Mouse (Mus musculus) limb, embryonic 12.5 days (tissue): Measurements from ENCODE around the gene Nphp3. TPM values are rescaled to one million over a fixed set of nuclear protein-coding genes. Genes with fewer than 3 reads are reported as not detected.

Experiments used
- ATAC-seq: fragments of 200-750 bp; cut with Nextera tagmentation; 2 replicates; pipeline ENCODE4 v1.8.0; 2017; ENCODE audit warnings: low read depth, moderate TSS enrichment; ENCODE audit not compliant: insufficient number of reproducible peaks, insufficient read depth, low FRiP score, low TSS enrichment
- H3K27ac ChIP-seq: fragments of 300-500 bp; sonication (generic); 2 replicates; pipeline ENCODE4 v1.5.1; 2016; ENCODE audit warnings: mild to moderate bottlenecking, moderate library complexity
- H3K27me3 ChIP-seq: fragments of 300-500 bp; sonication (generic); 2 replicates; pipeline ENCODE4 v1.6.1; 2016; ENCODE audit warnings: mild to moderate bottlenecking, moderate library complexity
- H3K36me3 ChIP-seq: fragments of 300-500 bp; sonication (generic); 2 replicates; pipeline ENCODE4 v1.6.1; 2016; ENCODE audit warnings: mild to moderate bottlenecking, moderate library complexity
- H3K4me1 ChIP-seq: fragments of 300-500 bp; sonication (generic); replicated peaks from 2 replicates; pipeline ENCODE4 v1.6.1; 2016
- H3K4me2 ChIP-seq: fragments of 300-500 bp; sonication (generic); 2 replicates; pipeline ENCODE4 v1.6.1; 2016; ENCODE audit warnings: mild to moderate bottlenecking, moderate library complexity
- H3K4me3 ChIP-seq: fragments of 300-500 bp; sonication (generic); replicated peaks from 2 replicates; pipeline ENCODE4 v1.5.1; 2016; ENCODE audit warnings: mild to moderate bottlenecking
- H3K9ac ChIP-seq: fragments of 300-500 bp; sonication (generic); replicated peaks from 2 replicates; pipeline ENCODE4 v1.6.1; 2016; ENCODE audit warnings: mild to moderate bottlenecking, moderate library complexity
- H3K9me3 ChIP-seq: fragments of 300-500 bp; sonication (generic); 2 replicates; pipeline ENCODE4 v1.6.1; 2016; ENCODE audit warnings: mild to moderate bottlenecking, moderate library complexity
- WGBS: fragments of 180-500 bp; shearing (Covaris S2); methylation state at CpG from one replicate; pipeline ENCODE4 v1.1.7; 2016; 5-methylcytosine and 5-hydroxymethylcytosine counted together
- polyA plus RNA-seq: library from polyadenylated mRNA; unstranded; fragments of >200 nt; fragmentation: Nextera tagmentation; extraction: Ambion mirVana; gene quantifications from 2 replicates; pipeline ENCODE4 v1.2.1, GENCODE M21; 2016

The Nphp3 gene
- polyA plus RNA-seq, 1 experiment from 2014 or later, result 8.4 TPM

- peaks cover 18% of the 10 kb centered on the region for H3K4me1 ChIP-seq
- H3K36me3 ChIP-seq, result peaks cover 18% of the 10 kb centered on the region
- H3K27me3 ChIP-seq, result no peaks in the 10 kb centered on the region
- no peak for ATAC-seq
- WGBS, result 40% methylated on average over 1 of the region's 1 CpGs
- no peak overlapping the region for H3K9ac ChIP-seq
- H3K4me3 ChIP-seq, result no peak overlapping the region
- H3K4me2 ChIP-seq, result no peak overlapping the region
- H3K9me3 ChIP-seq, result no peaks in the 10 kb centered on the region
- H3K27ac ChIP-seq, result no peak overlapping the region
These were observed 62.2 kb downstream of the Nphp3 start for GRCm38 (mm10) chr9:104064571-104064970.

- no peak overlapping the region for H3K27ac ChIP-seq
- H3K36me3 ChIP-seq, result no peaks in the 10 kb centered on the region
- no peak overlapping the region for H3K4me3 ChIP-seq
- H3K4me1 ChIP-seq, result no peaks in the 10 kb centered on the region
- ATAC-seq, result no peak
- no peaks in the 10 kb centered on the region for H3K27me3 ChIP-seq
- no peak overlapping the region for H3K4me2 ChIP-seq
- 78% methylated on average over 4 of the region's 4 CpGs for WGBS
- H3K9ac ChIP-seq, result no peak overlapping the region
- no peaks in the 10 kb centered on the region for H3K9me3 ChIP-seq
These were observed 67.9 kb downstream of the Nphp3 start for GRCm38 (mm10) chr9:104070241-104070640.

GRCm38 (mm10) chr9:104070863-104071604 is 68.7 kb downstream of the Nphp3 start:
- Histone ChIP-seq H3K9me3 (no peaks in the 10 kb centered on the region), H3K4me2 (no peak overlapping the region), H3K4me3 (no peak overlapping the region), H3K4me1 (no peaks in the 10 kb centered on the region), H3K27ac (no peak overlapping the region), H3K36me3 (no peaks in the 10 kb centered on the region), H3K27me3 (no peaks in the 10 kb centered on the region), H3K9ac (no peak overlapping the region)
- no peak for ATAC-seq
- WGBS, result 76% methylated on average over 8 of the region's 8 CpGs

- Histone ChIP-seq H3K9ac (no peak overlapping the region), H3K4me2 (no peak overlapping the region), H3K9me3 (no peaks in the 10 kb centered on the region), H3K4me3 (no peak overlapping the region), H3K4me1 (no peaks in the 10 kb centered on the region), H3K27ac (no peak overlapping the region), H3K36me3 (no peaks in the 10 kb centered on the region), H3K27me3 (no peaks in the 10 kb centered on the region)
- ATAC-seq, result no peak
- WGBS, result 57% methylated on average over 2 of the region's 2 CpGs
These were observed 73.5 kb downstream of the Nphp3 start for GRCm38 (mm10) chr9:104075808-104076207.

- Histone ChIP-seq H3K4me1 (no peaks in the 10 kb centered on the region), H3K9ac (no peak overlapping the region), H3K36me3 (no peaks in the 10 kb centered on the region), H3K27me3 (no peaks in the 10 kb centered on the region), H3K4me2 (no peak overlapping the region), H3K9me3 (no peaks in the 10 kb centered on the region), H3K27ac (no peak overlapping the region), H3K4me3 (no peak overlapping the region)
- no peak for ATAC-seq
- 97% methylated on average over 1 of the region's 1 CpGs for WGBS
These were observed 76.4 kb downstream of the Nphp3 start for GRCm38 (mm10) chr9:104078780-104079179.

- Histone ChIP-seq H3K36me3 (no peaks in the 10 kb centered on the region), H3K4me3 (no peak overlapping the region), H3K9ac (no peak overlapping the region), H3K27ac (no peak overlapping the region), H3K27me3 (no peaks in the 10 kb centered on the region), H3K4me2 (no peak overlapping the region), H3K4me1 (no peaks in the 10 kb centered on the region), H3K9me3 (no peaks in the 10 kb centered on the region)
- no peak for ATAC-seq
- WGBS, result 51% methylated on average over 5 of the region's 5 CpGs
These were observed 77.0 kb downstream of the Nphp3 start for GRCm38 (mm10) chr9:104079379-104079778.

GRCm38 (mm10) chr9:104080038-104080437 is 77.7 kb downstream of the Nphp3 start:
- Histone ChIP-seq H3K4me3 (no peak overlapping the region), H3K36me3 (no peaks in the 10 kb centered on the region), H3K4me1 (no peaks in the 10 kb centered on the region), H3K27ac (no peak overlapping the region), H3K9ac (no peak overlapping the region), H3K27me3 (no peaks in the 10 kb centered on the region), H3K9me3 (no peaks in the 10 kb centered on the region), H3K4me2 (no peak overlapping the region)
- WGBS, result 77% methylated on average over 3 of the region's 3 CpGs
- ATAC-seq, result no peak

- Histone ChIP-seq H3K9me3 (no peaks in the 10 kb centered on the region), H3K9ac (no peak overlapping the region), H3K4me1 (peaks cover 7% of the 10 kb centered on the region; the same call in 1 of the 2 replicates), H3K4me3 (no peak overlapping the region), H3K27ac (no peak overlapping the region), H3K36me3 (no peaks in the 10 kb centered on the region), H3K4me2 (no peak overlapping the region), H3K27me3 (no peaks in the 10 kb centered on the region)
- 50% methylated on average over 4 of the region's 4 CpGs for whole genome bisulfite sequencing
- ATAC-seq, result no peak
These were observed 83.5 kb downstream of the Nphp3 start for GRCm38 (mm10) chr9:104085730-104086429.

GRCm38 (mm10) chr9:104088555-104088954 is 86.2 kb downstream of the Nphp3 start:
- WGBS, result 82% methylated on average over 8 of the region's 8 CpGs
- no peaks in the 10 kb centered on the region for H3K36me3 ChIP-seq
- no peaks in the 10 kb centered on the region for H3K27me3 ChIP-seq
- H3K4me1 ChIP-seq, result peaks cover 7% of the 10 kb centered on the region; the same call in 1 of the 2 replicates
- no peak overlapping the region for H3K9ac ChIP-seq
- H3K9me3 ChIP-seq, result no peaks in the 10 kb centered on the region
- H3K4me3 ChIP-seq, result no peak overlapping the region
- no peak overlapping the region for H3K4me2 ChIP-seq
- H3K27ac ChIP-seq, result peak overlapping the region; percentile 51; the same call in 1 of the 2 replicates
- ATAC-seq, result no peak

- no peak overlapping the region for H3K4me2 ChIP-seq
- no peak for ATAC-seq
- H3K27me3 ChIP-seq, result no peaks in the 10 kb centered on the region
- no peaks in the 10 kb centered on the region for H3K9me3 ChIP-seq
- H3K9ac ChIP-seq, result no peak overlapping the region
- H3K36me3 ChIP-seq, result no peaks in the 10 kb centered on the region
- peaks cover 7% of the 10 kb centered on the region; the same call in 1 of the 2 replicates for H3K4me1 ChIP-seq
- H3K4me3 ChIP-seq, result no peak overlapping the region
- no peak overlapping the region for H3K27ac ChIP-seq
- WGBS, result 97% methylated on average over 5 of the region's 5 CpGs
These were observed 90.6 kb downstream of the Nphp3 start for GRCm38 (mm10) chr9:104092945-104093344.
